Mouse (Mus musculus) E14TG2a.4 (cell line): Measurements from ENCODE around the gene Gstt4.

Experiments used
- CTCF ChIP-seq: conservative IDR thresholded peaks from 2 replicates; pipeline ENCODE4 v1.5.1; 2014; ENCODE audit warnings: low read length
- POU5F1 ChIP-seq: IDR thresholded peaks from 2 replicates; pipeline ENCODE4 v1.6.1; 2014; ENCODE audit warnings: low read length, borderline replicate concordance

DNA sequence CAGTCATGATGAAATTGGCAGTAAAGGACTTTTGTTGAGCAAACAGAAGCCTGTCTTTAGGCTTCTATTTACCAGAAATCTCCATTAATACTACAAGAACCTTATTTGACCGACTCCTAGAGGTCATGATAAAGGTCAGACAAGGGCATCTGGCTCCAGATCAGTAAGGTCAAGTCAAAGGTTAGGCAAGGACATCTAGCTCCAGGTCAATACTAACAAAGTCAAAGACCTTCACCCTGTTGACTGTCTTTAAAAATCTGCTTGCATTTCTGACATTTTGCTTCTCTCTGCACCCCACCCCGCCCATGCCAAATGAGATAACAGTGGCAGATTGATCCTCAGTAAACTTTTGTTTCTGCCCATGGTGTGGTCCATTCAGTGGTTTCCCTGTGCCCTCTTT, 18.1 kb downstream of the Gstt4 start:
- TF ChIP-seq CTCF (no peak), POU5F1 (no peak)
